Mouse (Mus musculus) layer of hippocampus, postnatal 14 days (tissue): Measurements from ENCODE around the gene Clrn1. TPM values are rescaled to one million over a fixed set of nuclear protein-coding genes. Genes with fewer than 3 reads are reported as not detected.
"Not testable (repeated sequence)": the region's sequence is repeated elsewhere in the genome, so short reads cannot be mapped to it uniquely, and the experiment has no call there.

Experiments
- DNase-seq, 2 experiments: peaks; one replicate each; pipeline ENCODE4 v3.0.0; 2021 to 2022; ENCODE audit warnings: low spot score in 2 of 2, mixed read lengths in 1 of 2
- long read RNA-seq, 2 experiments: library from polyadenylated mRNA; stranded (forward); transcript quantifications; one replicate each; pipeline ENCODE4 v2.0.0; 2021
- total RNA-seq, 2 experiments: library from RNA; stranded (reverse); gene quantifications; 2 replicates each; pipeline ENCODE4 v1.2.3; 2021

Gene Clrn1
- total RNA-seq: 1 to 10 TPM; 3.0 to 3.1 TPM
- long read RNA-seq, experiment 1, partial matches to known transcripts: 0 of 1 reads
- long read RNA-seq, experiment 1, other reads (novel, unspliced or antisense): 0 of 1 reads
- long read RNA-seq, experiment 2, partial matches to known transcripts: 0 of 6 reads
- long read RNA-seq, experiment 2, other reads (novel, unspliced or antisense): 3 of 6 reads

GRCm38 (mm10) chr3:58884801-58885573 is at the start of gene Clrn1:
TSS of gene Clrn1 (minus strand) at chr3:58885340.
- DNase-seq: no peak

- DNase-seq: no peak
These were observed 38.9 kb upstream of the Clrn1 start for GRCm38 (mm10) chr3:58924027-58924426.

- no peak for DNase-seq
These were observed 38.0 kb upstream of the Clrn1 start for GRCm38 (mm10) chr3:58923140-58923539.

GRCm38 (mm10) chr3:58922636-58923035 is 37.5 kb upstream of the Clrn1 start:
- no peak for DNase-seq

- no peak for DNase-seq
These were observed 36.2 kb upstream of the Clrn1 start for GRCm38 (mm10) chr3:58921316-58921715.

GRCm38 (mm10) chr3:58904656-58905055 is 19.5 kb upstream of the Clrn1 start:
- no peak for DNase-seq

- DNase-seq: no peak
These were observed 17.1 kb upstream of the Clrn1 start for GRCm38 (mm10) chr3:58902051-58902758.

- DNase-seq: no peak
These were observed 10.0 kb upstream of the Clrn1 start for GRCm38 (mm10) chr3:58895131-58895530.

- no peak for DNase-seq
These were observed 9.4 kb upstream of the Clrn1 start for GRCm38 (mm10) chr3:58894529-58894928.

GRCm38 (mm10) chr3:58889670-58890069 is 4.5 kb upstream of the Clrn1 start:
- no peak for DNase-seq

- DNase-seq: no peak
These were observed 3.1 kb upstream of the Clrn1 start for GRCm38 (mm10) chr3:58888131-58888715.

GRCm38 (mm10) chr3:58887719-58888118 is 2.6 kb upstream of the Clrn1 start:
- DNase-seq: no peak

- no peak for DNase-seq
These were observed 1.6 kb downstream of the Clrn1 start for GRCm38 (mm10) chr3:58883511-58883907.

GRCm38 (mm10) chr3:58882878-58883510 is 2.1 kb downstream of the Clrn1 start:
- DNase-seq: no peak

- no peak for DNase-seq
These were observed 4.1 kb downstream of the Clrn1 start for GRCm38 (mm10) chr3:58881016-58881415.

- DNase-seq: no peak
These were observed 5.0 kb downstream of the Clrn1 start for GRCm38 (mm10) chr3:58880181-58880580.

GRCm38 (mm10) chr3:58871882-58872281 is 13.3 kb downstream of the Clrn1 start:
- DNase-seq: not testable (repeated sequence)

GRCm38 (mm10) chr3:58865690-58866089 is 19.4 kb downstream of the Clrn1 start:
- peak; percentile 17 to 45 for DNase-seq

- DNase-seq: no peak
These were observed 22.2 kb downstream of the Clrn1 start for GRCm38 (mm10) chr3:58862976-58863375.

GRCm38 (mm10) chr3:58843415-58843814 is 41.7 kb downstream of the Clrn1 start:
- DNase-seq: no peak

- DNase-seq: peak in 1 of 2 experiments; percentile 56
These were observed 51.5 kb downstream of the Clrn1 start for GRCm38 (mm10) chr3:58833442-58834160.
